Mouse (Mus musculus): ENCODE measurements at regions not wholly inside any gene's neighbourhood (a gene's known extent, or its start where the extent isn't known, plus 50 kb on each side); places are given as distances from the start of the nearest gene placed in this dataset.

- DNase-seq (ENCODE audit: low read depth, low spot score): no peak
These were observed 55.3 kb upstream of the Dnajc19 start for GRCm38 (mm10) chr3:34136385-34136784.

All from skeletal muscle tissue, adult 2 months (tissue).